Mouse (Mus musculus): ENCODE measurements around the gene St6gal1.

DNA sequence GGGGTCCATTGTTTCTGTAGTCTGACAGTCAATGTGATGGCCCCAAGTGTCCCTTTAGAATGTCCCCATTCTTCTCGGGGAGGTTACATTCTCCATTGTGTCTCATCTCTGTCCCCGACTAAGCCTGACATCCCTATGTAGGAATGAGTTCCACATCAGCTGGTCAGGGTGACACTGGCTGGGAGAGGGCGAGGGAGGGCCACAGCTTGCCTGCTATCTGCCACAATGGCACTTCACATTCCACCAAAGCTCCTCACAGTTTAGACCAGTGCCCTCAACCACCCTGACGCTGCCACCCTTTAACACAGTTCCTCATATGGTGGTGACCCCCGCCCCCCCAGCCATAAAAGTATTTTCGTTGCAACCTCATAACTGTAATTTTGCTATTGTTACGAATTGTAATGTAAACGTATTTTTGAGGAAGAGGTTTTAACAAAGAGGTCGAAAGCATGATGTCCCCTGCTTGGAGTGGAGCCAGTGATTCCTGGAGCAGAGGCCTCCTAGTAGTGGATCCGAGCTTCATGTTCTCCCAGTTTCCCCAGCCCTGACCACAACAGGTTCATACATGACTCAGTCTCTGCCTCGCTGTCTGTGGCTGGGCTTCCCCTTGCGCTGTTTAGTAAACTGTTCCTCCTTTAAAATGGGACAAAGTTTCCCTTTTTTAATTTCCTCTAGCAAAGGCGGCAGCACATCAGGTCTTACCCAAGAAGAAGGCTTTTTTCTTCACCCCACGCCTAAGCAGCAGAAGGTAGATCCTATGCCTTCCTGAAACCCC is 47.4 kb downstream of the St6gal1 start:
- TF ChIP-seq HCFC1 (IDR thresholded peaks at IDR 0.05; ENCODE audit: borderline replicate concordance, insufficient read depth, low read length) (no peak), CHD2 (IDR thresholded peaks at IDR 0.05; ENCODE audit: low read depth, low read length) (no peak), MAFK (IDR thresholded peaks at IDR 0.05; ENCODE audit: insufficient read depth, low read depth, low read length) (no peak)
